Mouse (Mus musculus): ENCODE measurements around the gene Zfp217.
A peak's percentile ranks its signal among the peaks of the same experiment; 100 is the strongest.

Gene Zfp217

GRCm38 (mm10) chr2:170133093-170133731, 14.7 kb downstream of the Zfp217 start:
- peak; percentile 78 to 87 for DNase-seq (ENCODE audit: low spot score in 2 of 2)

- no peak for DNase-seq (ENCODE audit: low spot score in 2 of 2)
Measured at GRCm38 (mm10) chr2:170132716-170133092, 15.2 kb downstream of the Zfp217 start.

GRCm38 (mm10) chr2:170131981-170132460, 15.9 kb downstream of the Zfp217 start:
- no peak for DNase-seq (ENCODE audit: low spot score in 2 of 2)

- peak; percentile 69 to 76 for DNase-seq (ENCODE audit: low spot score in 2 of 2)
Measured at GRCm38 (mm10) chr2:170130780-170131645, 16.9 kb downstream of the Zfp217 start.

GRCm38 (mm10) chr2:170129923-170130779, 17.8 kb downstream of the Zfp217 start:
- no peak for DNase-seq (ENCODE audit: low spot score in 2 of 2)

- no peak for DNase-seq (ENCODE audit: low spot score in 2 of 2)
Measured at GRCm38 (mm10) chr2:170129248-170129922, 18.5 kb downstream of the Zfp217 start.

- DNase-seq (ENCODE audit: low spot score in 2 of 2), result no peak
Measured at GRCm38 (mm10) chr2:170128461-170129247, 19.2 kb downstream of the Zfp217 start.

GRCm38 (mm10) chr2:170127523-170127922, 20.4 kb downstream of the Zfp217 start:
- DNase-seq (ENCODE audit: low spot score in 2 of 2), result no peak

GRCm38 (mm10) chr2:170126266-170126665, 21.6 kb downstream of the Zfp217 start:
- DNase-seq (ENCODE audit: low spot score in 2 of 2), result no peak

GRCm38 (mm10) chr2:170122197-170122596, 25.7 kb downstream of the Zfp217 start:
- DNase-seq (ENCODE audit: low spot score in 2 of 2), result no peak

GRCm38 (mm10) chr2:170120139-170121027, 27.5 kb downstream of the Zfp217 start:
- DNase-seq (ENCODE audit: low spot score in 2 of 2), result no peak

GRCm38 (mm10) chr2:170116704-170117281, 31.1 kb downstream of the Zfp217 start:
- DNase-seq (ENCODE audit: low spot score in 2 of 2), result peak; percentile 52 to 65

- DNase-seq (ENCODE audit: low spot score in 2 of 2), result no peak
Measured at GRCm38 (mm10) chr2:170110306-170110705, 37.6 kb downstream of the Zfp217 start.

- no peak for DNase-seq (ENCODE audit: low spot score in 2 of 2)
Measured at GRCm38 (mm10) chr2:170109528-170109927, 38.4 kb downstream of the Zfp217 start.

- no peak for DNase-seq (ENCODE audit: low spot score in 2 of 2)
Measured at GRCm38 (mm10) chr2:170107791-170108190, 40.1 kb downstream of the Zfp217 start.

- no peak for DNase-seq (ENCODE audit: low spot score in 2 of 2)
Measured at GRCm38 (mm10) chr2:170106000-170106399, 41.9 kb downstream of the Zfp217 start.

GRCm38 (mm10) chr2:170104396-170104795, 43.5 kb downstream of the Zfp217 start:
- no peak for DNase-seq (ENCODE audit: low spot score in 2 of 2)

GRCm38 (mm10) chr2:170103852-170104251, 44.1 kb downstream of the Zfp217 start:
- peak in 1 of 2 experiments; percentile 54 for DNase-seq (ENCODE audit: low spot score in 2 of 2)

GRCm38 (mm10) chr2:170103341-170103740, 44.6 kb downstream of the Zfp217 start:
- no peak for DNase-seq (ENCODE audit: low spot score in 2 of 2)
